Mouse (Mus musculus) ES-Bruce4 (cell line): Measurements from ENCODE around the gene Ackr3.

Experiments
- CTCF ChIP-seq: IDR thresholded peaks from one replicate; pipeline ENCODE4 v1.8.1; 2011; ENCODE audit warnings: low read depth, low read length
- EP300 ChIP-seq: IDR thresholded peaks from 2 replicates; pipeline ENCODE4 v1.6.1; 2011; ENCODE audit warnings: low read depth, low read length; ENCODE audit not compliant: insufficient read depth
- POLR2A ChIP-seq: IDR thresholded peaks from one replicate; pipeline ENCODE4 v1.8.1; 2011; ENCODE audit warnings: low read length; ENCODE audit not compliant: insufficient read depth

DNA sequence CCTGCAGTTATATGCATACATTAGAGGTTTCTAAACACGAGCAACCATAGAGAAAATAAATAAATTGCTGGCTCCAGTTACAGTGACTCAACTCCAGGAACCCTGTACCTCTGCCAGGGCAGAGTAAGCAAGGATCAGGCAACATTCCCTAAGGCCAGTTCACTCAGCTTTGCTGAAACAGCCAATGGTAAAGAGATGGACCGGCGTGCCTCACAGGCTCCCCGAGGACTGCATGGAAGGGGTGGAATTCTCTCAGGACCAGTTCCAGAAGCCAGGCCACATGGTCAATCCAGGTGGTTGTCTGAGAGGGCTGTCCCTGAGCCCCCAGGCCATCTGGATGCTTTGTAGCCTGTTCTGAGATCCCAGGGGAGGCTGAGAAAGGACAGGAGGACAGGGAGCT lies 26.8 kb downstream of the Ackr3 start:
- TF ChIP-seq CTCF (no peak), EP300 (no peak), POLR2A (no peak)
